Mouse (Mus musculus) lung, postnatal 0 days (tissue): Measurements from ENCODE around the gene Otp. TPM values are rescaled to one million over a fixed set of nuclear protein-coding genes. Genes with fewer than 3 reads are reported as not detected.

ENCODE experiments used
- ATAC-seq: fragments of 200-750 bp; cut with Nextera tagmentation; 2 replicates; pipeline ENCODE4 v1.8.0; 2017; ENCODE audit warnings: moderate library complexity
- DNase-seq: peaks from one replicate; pipeline ENCODE4 v3.0.0-alpha.2; 2016; ENCODE audit warnings: low spot score
- H3K27ac ChIP-seq: fragments of 300-500 bp; sonication (generic); 2 replicates; pipeline ENCODE4 v1.5.1; 2014; ENCODE audit warnings: antibody characterized with exemption, mild to moderate bottlenecking, low read length, mixed read lengths
- H3K27me3 ChIP-seq: fragments of 300-500 bp; sonication (generic); replicated peaks from 2 replicates; pipeline ENCODE4 v1.6.1; 2014; ENCODE audit warnings: low read length, mixed read lengths; ENCODE audit not compliant: insufficient read depth
- H3K36me3 ChIP-seq: fragments of 300-500 bp; sonication (generic); 2 replicates; pipeline ENCODE4 v1.6.1; 2014; ENCODE audit warnings: low read length, mixed read lengths; ENCODE audit not compliant: insufficient read depth
- H3K4me1 ChIP-seq: fragments of 300-500 bp; sonication (generic); 2 replicates; pipeline ENCODE4 v1.6.1; 2014; ENCODE audit warnings: antibody characterized with exemption, low read depth, low read length, mixed read lengths; ENCODE audit not compliant: insufficient read depth
- H3K4me2 ChIP-seq: fragments of 300-500 bp; sonication (generic); replicated peaks from 2 replicates; pipeline ENCODE4 v1.6.1; 2014; ENCODE audit warnings: low read depth, mild to moderate bottlenecking, low read length, moderate library complexity, mixed read lengths
- H3K4me3 ChIP-seq: fragments of 300-500 bp; sonication (generic); 2 replicates; pipeline ENCODE4 v1.5.1; 2014; ENCODE audit warnings: low read depth, low read length
- H3K9ac ChIP-seq: fragments of 300-500 bp; sonication (generic); replicated peaks from 2 replicates; pipeline ENCODE4 v1.6.1; 2014; ENCODE audit warnings: low read depth, mild to moderate bottlenecking
- H3K9me3 ChIP-seq: fragments of 300-500 bp; sonication (generic); 2 replicates; pipeline ENCODE4 v1.6.1; 2016; ENCODE audit warnings: low read length, mixed read lengths
- CTCF ChIP-seq: IDR thresholded peaks from 2 replicates; pipeline ENCODE4 v1.5.1; 2016; ENCODE audit warnings: antibody characterized with exemption, mild to moderate bottlenecking
- EP300 ChIP-seq: IDR thresholded peaks from 2 replicates; pipeline ENCODE4 v1.6.1; 2016; ENCODE audit warnings: antibody characterized with exemption, mild to moderate bottlenecking, control low read depth
- WGBS: fragments of 180-500 bp; shearing (Covaris S2); extraction: QIAGEN DNeasy Blood & Tissue Kit; methylation state at CpG from one replicate; pipeline ENCODE4 v1.1.7; 2014; 5-methylcytosine and 5-hydroxymethylcytosine counted together
- polyA plus RNA-seq: library from polyadenylated mRNA; unstranded; fragments of >200 nt; fragmentation: Nextera tagmentation; extraction: Ambion mirVana; gene quantifications from 2 replicates; pipeline ENCODE4 v1.2.1, GENCODE M21; 2015

The Otp gene
- polyA plus RNA-seq, 1 experiment from 2014 or later, result not detected

DNA sequence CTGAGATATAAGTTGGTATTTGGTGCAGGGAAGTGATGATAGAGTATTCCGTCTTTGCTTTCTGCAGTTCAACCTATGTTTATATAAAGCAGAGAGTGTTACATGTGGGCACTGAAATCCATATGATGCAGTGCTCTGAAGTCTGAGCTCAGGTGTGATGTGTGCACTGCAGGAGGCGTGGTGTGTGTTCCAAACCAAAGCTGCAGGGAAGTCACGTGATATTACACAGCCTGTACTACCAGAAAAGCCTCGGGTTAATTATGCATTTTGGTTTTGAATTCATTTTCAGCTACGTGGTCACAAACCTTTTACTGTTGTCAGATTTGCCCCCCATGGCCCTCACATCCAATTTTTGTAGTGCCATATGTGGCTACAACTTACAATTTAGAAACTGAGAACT, 40.3 kb downstream of the Otp start:
- Histone ChIP-seq H3K4me2 (no peak overlapping the region), H3K36me3 (no peaks in the 10 kb centered on the region), H3K4me3 (no peak overlapping the region), H3K27ac (no peak overlapping the region), H3K27me3 (no peaks in the 10 kb centered on the region), H3K9ac (no peak overlapping the region), H3K4me1 (no peaks in the 10 kb centered on the region), H3K9me3 (no peaks in the 10 kb centered on the region)
- 60% methylated on average over 5 of the region's 5 CpGs for WGBS
- ATAC-seq (no peak), DNase-seq (no peak)
- TF ChIP-seq CTCF (no peak), EP300 (no peak)

DNA sequence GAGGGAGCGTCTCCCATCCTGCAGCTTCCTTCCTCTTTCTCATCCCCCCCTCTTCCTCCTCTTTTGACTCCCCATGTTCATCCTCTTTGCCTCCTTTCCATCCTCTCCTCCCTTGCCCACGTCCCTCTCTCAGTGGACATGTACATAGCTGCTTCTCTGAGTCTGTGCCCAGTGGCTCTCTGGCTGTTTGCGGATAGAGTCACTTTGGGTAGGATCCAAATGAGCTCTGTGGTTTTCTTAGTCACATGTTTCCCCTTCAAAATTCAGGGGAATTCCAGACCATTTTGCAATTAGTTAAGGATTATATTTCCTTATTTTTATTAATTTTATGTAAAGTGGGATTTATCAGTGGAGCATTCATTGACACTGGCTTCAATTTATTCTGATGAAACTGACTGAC, 52.7 kb downstream of the Otp start:
- Histone ChIP-seq H3K9me3 (no peaks in the 10 kb centered on the region), H3K9ac (no peak overlapping the region), H3K36me3 (no peaks in the 10 kb centered on the region), H3K4me3 (no peak overlapping the region), H3K4me1 (no peaks in the 10 kb centered on the region), H3K4me2 (no peak overlapping the region), H3K27me3 (no peaks in the 10 kb centered on the region), H3K27ac (no peak overlapping the region)
- TF ChIP-seq CTCF (no peak), EP300 (no peak)
- DNase-seq (no peak), ATAC-seq (no peak)
- 45% methylated on average over 3 of the region's 3 CpGs for WGBS

Other genes starting within 250 kb of the Otp start
- 210 and 212 TPM in 2 replicates for gene Tbca, start 86.7 kb upstream of the Otp start, polyA plus RNA-seq
- gene Wdr41, start 100.7 kb downstream of the Otp start, polyA plus RNA-seq, result 15.7 and 16.1 TPM in 2 replicates